Mouse (Mus musculus) left cerebral cortex, adult 18-20 months (tissue): ENCODE data around the gene Lrrc17. TPM values are rescaled to one million over a fixed set of nuclear protein-coding genes. Genes with fewer than 3 reads are reported as not detected.
A peak's percentile ranks its signal among the peaks of the same experiment; 100 is the strongest.
"Not testable (repeated sequence)": the region's sequence is repeated elsewhere in the genome, so short reads cannot be mapped to it uniquely, and the experiment has no call there.

Experiments
- DNase-seq, 2 experiments: peaks; one replicate each; pipeline ENCODE4 v3.0.0; 2021 to 2022; ENCODE audit warnings: low spot score in 2 of 2, mixed read lengths in 1 of 2
- total RNA-seq, 2 experiments: library from RNA; stranded (reverse); gene quantifications; 2 replicates each; pipeline ENCODE4 v1.2.3; 2021

The Lrrc17 gene
- total RNA-seq, 2 experiments from 2014 or later = 0.44 TPM; not detected in 1

GRCm38 (mm10) chr5:21599961-21600360 is 56.6 kb downstream of the Lrrc17 start:
- DNase-seq = no peak

- no peak for DNase-seq
Measured at GRCm38 (mm10) chr5:21605936-21606335, 62.6 kb downstream of the Lrrc17 start.

GRCm38 (mm10) chr5:21608311-21609304 is 65.2 kb downstream of the Lrrc17 start:
- peak; percentile 11 to 44 for DNase-seq

GRCm38 (mm10) chr5:21610996-21611395 is 67.6 kb downstream of the Lrrc17 start:
- no peak for DNase-seq

- DNase-seq = not testable (repeated sequence)
Measured at GRCm38 (mm10) chr5:21614299-21614698, 70.9 kb downstream of the Lrrc17 start.

- DNase-seq = no peak
Measured at GRCm38 (mm10) chr5:21616450-21617009, 73.2 kb downstream of the Lrrc17 start.

Other genes starting within 250 kb of the Lrrc17 start
- gene Fgl2, start 170.9 kb upstream of the Lrrc17 start, total RNA-seq = 1 to 10 TPM; 1.7 to 2.1 TPM
- gene Ccdc146, start 118.9 kb upstream of the Lrrc17 start, total RNA-seq = not detected
- 10 to 100 TPM; 14.6 to 15.2 TPM for gene Fam185a, start 118.6 kb upstream of the Lrrc17 start, total RNA-seq
- under 1 TPM; 0.16 to 0.28 TPM for gene Fbxl13, start 102.1 kb downstream of the Lrrc17 start, total RNA-seq
- 10 to 100 TPM; 22.2 to 24.5 TPM for gene Armc10, start 102.3 kb downstream of the Lrrc17 start, total RNA-seq
- gene Napepld, start 157.8 kb downstream of the Lrrc17 start, total RNA-seq = 10 to 100 TPM; 16.0 to 16.4 TPM
- gene Pmpcb, start 193.6 kb downstream of the Lrrc17 start, total RNA-seq = 10 to 100 TPM; 74.5 to 77.2 TPM
- gene Dnajc2, start 241.7 kb downstream of the Lrrc17 start, total RNA-seq = 10 to 100 TPM; 35.0 to 35.5 TPM
- gene Psmc2, start 241.7 kb downstream of the Lrrc17 start, total RNA-seq = 100 to 1,000 TPM; 112 to 118 TPM